Mouse (Mus musculus) limb, embryonic 11.5 days (tissue): ENCODE data around the gene Dhx40. TPM values are rescaled to one million over a fixed set of nuclear protein-coding genes. Genes with fewer than 3 reads are reported as not detected.

Experiments
- ATAC-seq: fragments of 200-750 bp; cut with Nextera tagmentation; 2 replicates; pipeline ENCODE4 v1.8.0; 2017; ENCODE audit warnings: low read depth; ENCODE audit not compliant: insufficient number of reproducible peaks, low FRiP score, low TSS enrichment
- DNase-seq: peaks from one replicate; pipeline ENCODE4 v3.0.0-alpha.2; 2015; ENCODE audit warnings: low spot score
- H3K27ac ChIP-seq: fragments of 300-500 bp; sonication (generic); replicated peaks from 2 replicates; pipeline ENCODE4 v1.5.1; 2014; ENCODE audit warnings: low read depth, mild to moderate bottlenecking, low read length
- H3K27me3 ChIP-seq: fragments of 300-500 bp; sonication (generic); 2 replicates; pipeline ENCODE4 v1.6.1; 2014; ENCODE audit warnings: mild to moderate bottlenecking, low read length, mixed read lengths; ENCODE audit not compliant: control insufficient read depth, insufficient read depth
- H3K36me3 ChIP-seq: fragments of 300-500 bp; sonication (generic); 2 replicates; pipeline ENCODE4 v1.6.1; 2014; ENCODE audit warnings: mild to moderate bottlenecking, low read length, moderate library complexity, mixed read lengths; ENCODE audit not compliant: control insufficient read depth, insufficient read depth
- H3K4me1 ChIP-seq: fragments of 300-500 bp; sonication (generic); 2 replicates; pipeline ENCODE4 v1.6.1; 2014; ENCODE audit warnings: low read length, mixed read lengths; ENCODE audit not compliant: control insufficient read depth, insufficient read depth
- H3K4me2 ChIP-seq: fragments of 300-500 bp; sonication (generic); 2 replicates; pipeline ENCODE4 v1.6.1; 2014; ENCODE audit warnings: low read depth, mild to moderate bottlenecking, moderate library complexity; ENCODE audit not compliant: severe bottlenecking
- H3K4me3 ChIP-seq: fragments of 300-500 bp; sonication (generic); 2 replicates; pipeline ENCODE4 v1.5.1; 2014; ENCODE audit warnings: low read depth, low read length
- H3K9ac ChIP-seq: fragments of 300-500 bp; sonication (generic); 2 replicates; pipeline ENCODE4 v1.6.1; 2014; ENCODE audit warnings: mild to moderate bottlenecking, low read length
- H3K9me3 ChIP-seq: fragments of 300-500 bp; sonication (generic); 2 replicates; pipeline ENCODE4 v1.6.1; 2016; ENCODE audit warnings: low read length; ENCODE audit not compliant: control insufficient read depth
- WGBS: fragments of 180-500 bp; shearing (Covaris S2); extraction: QIAGEN DNeasy Blood & Tissue Kit; methylation state at CpG from one replicate; pipeline ENCODE4 v1.1.7; 2014; 5-methylcytosine and 5-hydroxymethylcytosine counted together
- polyA plus RNA-seq: library from polyadenylated mRNA; unstranded; fragments of >200 nt; fragmentation: Nextera tagmentation; extraction: Ambion mirVana; gene quantifications from 2 replicates; pipeline ENCODE4 v1.2.1, GENCODE M21; 2014

Gene Dhx40
- polyA plus RNA-seq, 1 experiment from 2014 or later: 43.8 TPM

DNA sequence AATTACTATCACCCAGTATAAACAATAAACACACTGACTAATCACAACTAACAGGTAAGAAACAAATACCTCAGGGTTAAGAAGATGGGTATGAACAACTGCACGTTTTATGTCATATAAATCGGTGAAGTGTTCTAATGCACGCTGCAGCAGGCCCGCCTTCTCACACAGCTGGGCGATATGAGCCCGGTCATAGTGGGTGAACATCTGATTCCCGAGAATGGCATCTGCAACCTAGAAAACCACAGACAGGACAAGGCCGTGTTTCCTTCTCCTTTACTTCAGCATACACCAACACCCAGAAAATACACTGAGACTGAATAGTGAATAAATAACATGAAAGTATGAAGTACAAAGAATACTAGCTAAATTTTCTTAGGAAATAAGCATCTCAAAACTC lies 88.2 kb downstream of the Dhx40 start:
- H3K4me2 ChIP-seq: no peak overlapping the region
- peaks cover 19% of the 10 kb centered on the region for H3K36me3 ChIP-seq
- DNase-seq (no peak), ATAC-seq (no peak)
- H3K4me3 ChIP-seq: no peak overlapping the region
- no peaks in the 10 kb centered on the region for H3K4me1 ChIP-seq
- no peaks in the 10 kb centered on the region for H3K27me3 ChIP-seq
- no peak overlapping the region for H3K9ac ChIP-seq
- 91% methylated on average over 8 of the region's 8 CpGs for WGBS
- no peak overlapping the region for H3K27ac ChIP-seq
- no peaks in the 10 kb centered on the region for H3K9me3 ChIP-seq

Other genes starting within 250 kb of the Dhx40 start
- gene Vmp1, start 123.9 kb downstream of the Dhx40 start, polyA plus RNA-seq: 77.3 and 88.7 TPM in 2 replicates
- gene Ptrh2, start 123.8 kb downstream of the Dhx40 start, polyA plus RNA-seq: 43.6 and 45.4 TPM in 2 replicates
- 143 and 157 TPM in 2 replicates for gene Cltc, start 50.2 kb downstream of the Dhx40 start, polyA plus RNA-seq
- 7.0 and 7.2 TPM in 2 replicates for gene Ypel2, start 186.0 kb upstream of the Dhx40 start, polyA plus RNA-seq